Mouse (Mus musculus) neutrophil, adult 5-6 weeks (primary cell): ENCODE data around the gene Gm14692. TPM values are rescaled to one million over a fixed set of nuclear protein-coding genes. Genes with fewer than 3 reads are reported as not detected.
"Not testable (repeated sequence)": the region's sequence is repeated elsewhere in the genome, so short reads cannot be mapped to it uniquely, and the experiment has no call there.

Experiments
- ATAC-seq: fragments of 151-379, 151-347 bp; 2 replicates; pipeline ENCODE4 v1.8.0; 2017; ENCODE audit warnings: mild to moderate bottlenecking, moderate TSS enrichment; ENCODE audit not compliant: insufficient number of reproducible peaks, poor library complexity, low FRiP score, severe bottlenecking; ENCODE audit errors: extremely low read depth
- total RNA-seq: library from RNA; stranded (forward); fragments of 200-1000 nt; gene quantifications from 2 replicates; pipeline ENCODE4 v1.2.3, GENCODE M21; 2017

The Gm14692 gene
- total RNA-seq = not detected in 2 replicates

DNA sequence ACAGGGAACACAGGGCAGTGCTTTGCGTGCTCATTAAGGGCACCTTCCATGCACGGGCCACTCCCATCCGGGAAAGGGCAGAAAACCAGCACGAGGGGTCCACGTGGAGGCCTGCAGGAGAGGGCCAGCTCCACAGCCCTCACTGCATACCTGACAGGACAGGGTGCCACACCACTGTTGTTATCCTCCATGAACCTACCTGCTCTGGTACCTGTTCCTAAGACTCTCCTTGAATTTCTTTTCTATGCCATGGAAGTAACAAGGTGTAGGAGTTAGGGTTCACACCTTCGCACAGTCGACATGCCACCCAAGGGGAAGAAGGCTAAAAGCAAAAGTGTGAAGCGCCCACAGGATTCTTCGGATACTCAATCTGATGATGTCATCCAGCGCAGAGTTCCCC, at the start of gene Gm14692:
Gm14692 (plus strand) TSS at position 301 of the 400 bp plus-strand sequence.
- ATAC-seq = not testable (repeated sequence)

DNA sequence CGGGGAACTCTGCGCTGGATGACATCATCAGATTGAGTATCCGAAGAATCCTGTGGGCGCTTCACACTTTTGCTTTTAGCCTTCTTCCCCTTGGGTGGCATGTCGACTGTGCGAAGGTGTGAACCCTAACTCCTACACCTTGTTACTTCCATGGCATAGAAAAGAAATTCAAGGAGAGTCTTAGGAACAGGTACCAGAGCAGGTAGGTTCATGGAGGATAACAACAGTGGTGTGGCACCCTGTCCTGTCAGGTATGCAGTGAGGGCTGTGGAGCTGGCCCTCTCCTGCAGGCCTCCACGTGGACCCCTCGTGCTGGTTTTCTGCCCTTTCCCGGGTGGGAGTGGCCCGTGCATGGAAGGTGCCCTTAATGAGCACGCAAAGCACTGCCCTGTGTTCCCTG, 2.0 kb upstream of the Gm14692 start, which contains the start of gene Gm1140:
Gm1140 (minus strand) TSS at position 101 of the 400 bp plus-strand sequence.
- not testable (repeated sequence) for ATAC-seq

Other genes starting within 250 kb of the Gm14692 start
- not detected in 2 replicates for gene Gm1140, start 2.1 kb upstream of the Gm14692 start, total RNA-seq
- not detected in 2 replicates for gene 4933436I01Rik, start 225.8 kb downstream of the Gm14692 start, total RNA-seq